Mouse (Mus musculus): ENCODE results near the gene Fbxl21.

DNA sequence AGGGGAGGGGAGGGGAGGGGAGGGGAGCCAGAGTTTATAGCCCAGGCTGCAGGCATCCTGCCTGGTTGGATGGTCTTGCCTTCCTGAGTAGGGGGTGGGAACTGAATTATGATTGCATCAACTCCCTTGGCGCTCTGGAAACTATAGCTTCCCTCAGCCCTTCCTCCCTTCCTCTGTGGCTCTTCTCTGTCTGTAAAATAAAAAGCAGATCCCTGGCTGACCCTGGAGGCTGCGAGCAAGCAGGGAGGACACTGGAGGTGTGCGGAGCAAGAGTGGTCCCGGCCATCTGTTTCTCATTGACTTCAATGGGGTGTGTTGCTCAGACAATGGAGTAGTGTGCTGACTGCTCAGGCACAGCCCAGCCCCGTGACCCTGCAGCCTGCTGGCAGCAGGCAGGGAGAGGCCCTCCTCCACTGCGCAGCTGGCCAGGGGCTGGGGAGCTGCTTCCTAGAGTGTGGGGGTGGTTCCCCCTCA lies 59.7 kb downstream of the Fbxl21 start:
- TF ChIP-seq CTCF (IDR thresholded peaks at IDR 0.05; ENCODE audit: extremely low read depth, insufficient read length, insufficient replicate concordance, low read depth, low read length): no peak
- TF ChIP-seq POLR2A (IDR thresholded peaks at IDR 0.05; ENCODE audit: low read depth, low read length): no peak

Data from small intestine, adult 2 months (tissue).